Mouse (Mus musculus): ENCODE measurements around the gene Mindy4b-ps. TPM values are rescaled to one million over a fixed set of nuclear protein-coding genes. Genes with fewer than 3 reads are reported as not detected.
"Not testable (repeated sequence)": the region's sequence is repeated elsewhere in the genome, so short reads cannot be mapped to it uniquely, and the experiment has no call there.

The Mindy4b-ps gene
- total RNA-seq (2021): not detected
- long read RNA-seq, experiment 1: 0 reads
- long read RNA-seq, experiment 2: 0 reads

DNA sequence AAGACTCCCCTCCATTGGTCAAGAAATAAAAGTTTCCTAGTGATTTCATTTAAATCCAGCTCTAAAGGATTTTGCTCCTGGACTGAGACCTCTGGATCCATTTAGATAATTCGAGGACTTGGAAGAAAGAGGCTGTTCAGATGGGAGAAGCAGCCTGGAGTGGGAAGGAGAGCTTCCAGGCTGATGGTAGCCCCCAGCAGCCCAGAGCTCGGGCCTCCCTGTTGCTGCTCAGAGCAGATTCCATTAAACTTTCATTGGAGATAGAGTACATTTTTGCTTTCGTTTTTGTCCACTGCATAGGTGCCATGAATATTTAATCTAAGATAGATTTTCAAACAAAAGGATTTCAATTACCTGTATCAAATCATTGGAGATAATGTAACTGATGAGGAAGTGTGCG, at the start of gene Mindy4b-ps:
Mindy4b-ps (minus strand) TSS at position 101 of the 400 bp plus-strand sequence.
- no peak for DNase-seq (ENCODE audit: low spot score)

DNA sequence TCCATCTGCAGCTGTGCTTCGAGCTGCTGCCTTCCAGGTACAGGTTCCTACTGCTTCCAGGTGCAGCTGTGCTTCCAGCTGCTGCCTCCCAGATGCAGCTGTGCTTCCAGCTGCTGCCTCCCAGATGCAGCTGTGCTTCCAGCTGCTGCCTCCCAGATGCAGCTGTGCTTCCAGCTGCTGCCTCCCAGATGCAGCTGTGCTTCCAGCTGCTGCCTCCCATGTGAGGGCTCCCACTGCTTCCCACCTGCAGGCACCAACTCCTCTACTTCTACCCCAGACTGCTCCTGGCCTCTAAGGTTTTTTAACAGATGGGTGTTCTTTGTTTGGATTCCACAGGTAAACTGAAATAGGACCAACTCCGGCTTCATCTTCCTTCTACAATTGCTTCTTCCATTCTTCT, 49.8 kb upstream of the Mindy4b-ps start:
- DNase-seq (ENCODE audit: low spot score): not testable (repeated sequence)

DNA sequence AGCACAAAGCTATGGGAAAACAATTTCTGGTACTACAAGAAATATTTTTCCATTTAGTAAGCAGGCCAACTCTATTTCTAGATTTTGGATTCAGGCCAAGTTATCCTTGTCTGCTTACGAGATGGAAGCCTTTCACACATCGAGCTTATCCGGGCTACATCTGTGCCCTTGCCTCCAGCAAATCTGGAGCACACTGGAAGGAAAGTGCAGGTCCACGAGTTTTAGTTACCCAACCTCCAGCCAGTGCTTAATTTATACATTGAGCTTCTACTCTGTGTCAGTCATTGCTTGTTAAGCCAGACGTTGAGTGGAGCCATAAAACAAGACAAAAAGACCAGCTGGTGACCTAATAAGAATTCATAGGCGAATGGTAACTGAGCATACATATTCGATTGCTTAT, 43.6 kb upstream of the Mindy4b-ps start:
- DNase-seq (ENCODE audit: low spot score): no peak

DNA sequence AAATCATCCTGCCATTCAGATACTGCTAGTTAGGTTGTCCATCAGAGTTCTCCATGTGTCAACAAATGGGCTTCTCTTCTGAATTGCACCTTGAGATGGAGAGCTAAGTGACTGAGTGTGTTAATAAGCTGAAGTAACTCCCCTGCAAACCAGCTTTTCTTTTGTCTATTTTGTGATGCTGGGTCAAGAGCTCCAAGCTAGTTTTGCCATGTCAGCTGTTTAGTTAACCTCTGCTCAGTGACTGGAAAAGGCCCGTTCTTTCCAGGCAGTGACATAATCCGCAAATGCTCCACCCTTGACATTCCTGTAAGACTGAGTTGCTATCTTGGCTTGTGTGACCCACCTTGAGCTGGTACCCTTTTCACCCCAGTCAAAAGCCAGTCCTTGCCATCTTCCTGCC, 40.9 kb upstream of the Mindy4b-ps start:
- DNase-seq (ENCODE audit: low spot score): no peak

DNA sequence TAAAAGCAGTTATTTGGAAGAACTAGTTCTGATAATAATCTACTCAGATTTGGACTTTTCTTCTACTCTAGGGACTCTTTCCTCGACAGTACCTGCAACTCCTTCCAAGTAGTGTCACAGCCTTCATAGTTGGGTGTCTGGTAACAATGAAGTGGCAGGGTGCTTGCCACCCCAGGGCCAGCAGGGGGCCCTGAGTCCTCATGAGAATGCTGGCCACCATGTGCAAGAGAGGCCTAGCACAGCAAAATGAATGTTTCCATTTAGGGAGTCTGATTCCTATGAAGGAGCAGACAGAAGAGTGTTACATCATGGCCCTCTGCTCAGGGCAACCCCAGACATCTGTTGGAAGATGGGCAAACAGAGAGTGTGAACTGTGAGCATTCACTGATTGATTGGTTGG, 21.3 kb upstream of the Mindy4b-ps start:
- DNase-seq (ENCODE audit: low spot score): no peak

DNA sequence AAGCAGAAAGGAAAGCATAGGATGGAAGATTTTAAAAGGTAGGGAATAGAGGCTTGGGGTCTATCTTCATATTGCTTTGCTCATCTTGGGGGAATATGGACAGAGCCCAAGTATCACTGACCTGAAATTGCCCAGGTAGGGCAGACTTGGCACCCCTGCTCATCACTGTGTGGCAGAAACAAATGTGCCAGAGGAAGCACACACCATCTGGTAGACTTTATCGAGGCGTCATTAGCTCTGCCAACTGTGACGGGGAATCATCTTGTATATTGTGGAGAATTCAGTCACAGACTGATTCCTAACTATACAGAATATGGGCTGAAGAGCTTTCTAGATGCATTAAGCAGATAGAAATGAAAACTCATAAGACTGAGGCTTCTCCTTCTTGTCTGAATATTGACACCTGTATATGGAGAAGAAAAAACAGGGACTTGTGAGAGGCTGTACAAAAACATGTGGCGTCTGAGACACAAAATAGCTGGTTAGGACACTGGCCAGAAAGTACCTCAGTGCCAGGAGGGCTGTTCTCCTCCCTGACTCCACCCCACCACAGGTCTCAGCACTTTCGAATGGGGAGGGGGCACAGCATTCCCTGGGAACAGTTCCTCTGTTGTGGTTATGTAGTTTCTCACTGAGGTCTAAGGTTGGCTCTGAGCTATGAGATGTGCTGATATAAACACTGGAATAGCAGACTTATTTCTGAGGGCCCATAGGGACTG, 11.5 kb upstream of the Mindy4b-ps start:
- DNase-seq (ENCODE audit: low spot score): no peak

DNA sequence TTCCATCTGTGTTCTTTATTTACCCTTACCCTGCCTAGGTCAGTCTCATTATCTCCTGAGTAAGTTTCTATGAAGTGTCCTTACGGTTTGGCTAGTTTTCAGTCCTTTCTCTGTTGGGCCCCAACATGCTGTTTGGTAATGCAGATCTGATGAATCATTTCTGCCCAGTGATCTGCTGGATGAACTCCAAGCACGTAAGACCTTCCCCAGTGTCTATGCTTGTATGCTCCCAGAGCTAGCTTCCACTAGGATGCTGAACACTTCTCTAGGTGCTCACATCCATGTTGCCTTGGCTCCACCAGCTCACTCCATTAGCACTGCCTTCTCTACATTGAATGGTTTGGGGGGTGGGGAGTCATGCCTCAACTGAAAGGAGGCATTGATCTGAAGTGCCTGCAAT, 10.8 kb upstream of the Mindy4b-ps start:
- DNase-seq (ENCODE audit: low spot score): no peak

DNA sequence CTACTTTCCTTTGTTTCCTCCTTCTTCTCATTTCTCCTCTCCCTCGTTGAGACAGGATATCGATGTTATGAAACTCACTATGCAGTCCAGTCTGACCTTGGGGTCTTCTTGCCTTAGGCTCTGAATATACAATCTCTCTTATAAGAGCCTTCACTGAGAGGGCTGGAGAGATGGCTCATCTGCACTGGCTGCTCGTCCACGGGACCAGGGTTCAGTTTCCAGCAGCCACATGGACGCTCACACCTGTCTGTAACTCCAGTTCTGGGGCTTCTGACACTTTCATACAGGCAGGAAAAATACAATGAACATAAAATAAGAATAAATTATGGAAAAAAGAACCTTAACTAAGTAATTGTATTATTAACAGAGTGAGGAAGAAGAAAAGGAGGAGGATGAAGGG, 9.5 kb upstream of the Mindy4b-ps start:
- no peak for DNase-seq (ENCODE audit: low spot score)

DNA sequence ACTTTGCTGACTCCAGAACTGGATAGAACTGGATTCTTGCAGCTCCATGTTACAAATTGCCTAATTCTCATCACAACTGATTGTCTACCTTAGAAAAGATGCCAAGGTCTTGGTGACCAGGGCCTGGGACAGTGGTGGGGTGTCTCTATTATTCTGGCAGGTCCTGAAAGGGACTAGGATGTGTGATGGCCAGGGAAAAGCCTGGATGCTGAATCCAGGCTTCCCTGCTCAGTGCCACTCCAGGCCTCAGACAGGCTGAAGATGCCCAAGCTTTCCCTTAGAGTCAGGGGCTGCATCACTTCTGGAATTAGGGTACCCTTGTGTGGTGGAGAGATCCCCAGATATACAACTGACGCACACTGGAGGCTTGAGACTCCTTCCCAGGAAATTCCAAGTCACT, 7.8 kb upstream of the Mindy4b-ps start:
- no peak for DNase-seq (ENCODE audit: low spot score)

DNA sequence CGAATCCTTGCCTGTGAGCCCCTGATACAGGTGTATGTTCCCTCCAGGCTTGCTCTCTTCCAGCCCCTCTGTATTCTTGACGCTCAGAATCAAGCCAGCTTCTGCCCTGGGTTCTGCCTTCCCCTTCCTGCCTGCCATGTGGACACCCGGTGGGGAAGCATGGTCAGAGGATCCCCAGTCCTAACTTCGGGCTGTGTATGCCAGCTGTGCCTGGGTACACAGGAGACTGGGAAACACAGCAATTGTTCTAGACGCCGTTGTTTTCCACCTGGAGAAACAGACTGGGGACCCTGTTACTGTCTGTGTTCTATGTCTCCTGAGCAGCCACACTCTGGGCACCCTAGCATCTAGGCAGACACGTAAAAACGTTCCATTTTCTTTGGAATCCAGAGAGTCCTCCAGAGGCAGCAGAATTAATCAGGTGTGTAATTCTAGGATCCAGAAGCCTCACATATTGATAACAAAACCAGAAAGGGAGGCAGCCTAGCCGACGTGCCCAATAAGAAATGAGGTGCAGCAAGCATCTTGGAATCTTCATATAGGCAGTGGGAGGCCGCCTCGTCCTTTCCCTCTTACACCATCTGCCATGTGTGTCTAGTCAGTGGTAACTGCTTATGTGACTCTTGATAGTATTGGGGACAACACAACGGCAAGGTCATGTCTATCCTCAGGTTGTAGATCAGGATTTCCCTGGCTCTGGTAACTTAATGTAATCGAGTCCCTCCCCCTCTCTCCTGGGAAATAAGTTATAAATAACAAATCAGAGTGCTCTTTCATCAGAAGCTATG, 6.4 kb upstream of the Mindy4b-ps start:
- no peak for DNase-seq (ENCODE audit: low spot score)

DNA sequence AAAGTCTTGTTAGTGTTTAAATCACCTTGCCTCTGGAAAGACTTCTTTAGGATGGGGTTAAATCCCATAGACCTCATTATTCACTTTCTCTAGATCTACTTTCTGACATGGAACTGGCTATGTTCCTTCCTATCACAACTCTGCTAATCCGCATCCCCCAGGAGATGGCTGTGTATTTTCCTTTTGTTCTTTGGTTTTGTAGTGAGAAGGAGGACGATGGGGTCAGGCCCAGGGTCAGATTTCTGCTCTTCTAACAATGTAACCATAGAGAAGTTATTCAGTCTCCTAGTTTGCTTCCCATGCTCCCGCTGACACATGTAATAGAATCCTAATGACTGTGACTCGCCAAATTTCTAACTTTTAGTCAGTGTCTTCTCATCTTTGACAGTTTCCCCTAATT, 4.2 kb upstream of the Mindy4b-ps start:
- DNase-seq (ENCODE audit: low spot score): no peak

DNA sequence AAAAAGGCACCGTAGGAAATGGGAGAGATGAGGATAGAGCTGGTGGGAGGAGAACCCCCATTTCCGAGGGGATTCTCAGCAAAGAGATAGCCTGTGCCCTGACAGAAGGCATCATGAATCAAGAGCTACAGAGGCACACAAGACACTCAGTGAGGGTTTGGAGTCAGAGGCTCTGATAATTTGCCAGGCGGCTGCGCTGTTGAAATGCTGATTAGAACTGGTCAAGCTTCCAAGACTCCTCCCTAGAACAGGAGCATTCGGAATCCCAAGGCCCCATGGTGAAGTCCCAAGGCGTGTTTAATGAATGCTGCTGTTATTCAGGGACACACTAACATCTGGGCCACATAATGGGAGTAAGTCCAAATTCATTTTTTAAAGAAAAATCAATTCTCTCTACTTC, 4.8 kb downstream of the Mindy4b-ps start:
- peak; percentile 9 for DNase-seq (ENCODE audit: low spot score)

DNA sequence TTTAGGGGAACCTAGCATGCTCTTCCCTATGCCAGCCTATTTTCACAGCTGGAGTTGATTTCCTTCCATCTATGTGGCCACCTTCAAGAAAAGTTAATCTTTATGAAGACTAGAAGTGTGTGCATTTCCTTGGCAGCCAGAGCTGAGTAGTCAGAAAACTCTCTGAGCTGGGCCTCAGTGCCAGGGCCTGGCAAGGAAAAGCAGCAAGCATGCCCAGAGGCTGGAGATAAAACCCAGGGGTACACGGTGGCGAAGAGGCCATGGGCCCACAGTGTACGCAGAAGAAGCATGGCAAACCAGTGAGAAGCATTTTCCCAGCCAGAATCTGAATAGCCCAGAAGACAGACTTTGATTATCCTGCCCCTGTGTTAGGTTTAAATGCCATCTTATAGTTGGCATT, 7.9 kb downstream of the Mindy4b-ps start:
- no peak for DNase-seq (ENCODE audit: low spot score)

DNA sequence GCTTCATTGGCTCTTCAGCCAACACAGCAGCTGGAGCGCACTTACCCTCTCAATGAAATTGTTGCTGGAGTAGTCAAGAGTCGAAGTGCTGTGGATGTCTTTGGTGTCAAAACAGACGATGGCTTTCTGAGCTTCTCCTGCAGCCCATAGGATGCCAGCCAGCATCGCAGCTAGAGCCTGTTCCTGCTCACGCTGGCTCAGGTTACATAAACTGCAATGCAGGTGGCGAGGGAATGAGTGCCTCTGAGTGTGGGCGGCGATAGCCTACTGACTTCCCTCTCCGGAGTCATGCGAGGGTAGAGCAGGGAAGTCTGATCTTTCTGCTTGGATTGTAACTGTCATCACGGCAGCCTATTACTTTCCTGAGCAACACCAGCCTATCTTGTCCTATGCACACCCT, 11.8 kb downstream of the Mindy4b-ps start:
- DNase-seq (ENCODE audit: low spot score): no peak

DNA sequence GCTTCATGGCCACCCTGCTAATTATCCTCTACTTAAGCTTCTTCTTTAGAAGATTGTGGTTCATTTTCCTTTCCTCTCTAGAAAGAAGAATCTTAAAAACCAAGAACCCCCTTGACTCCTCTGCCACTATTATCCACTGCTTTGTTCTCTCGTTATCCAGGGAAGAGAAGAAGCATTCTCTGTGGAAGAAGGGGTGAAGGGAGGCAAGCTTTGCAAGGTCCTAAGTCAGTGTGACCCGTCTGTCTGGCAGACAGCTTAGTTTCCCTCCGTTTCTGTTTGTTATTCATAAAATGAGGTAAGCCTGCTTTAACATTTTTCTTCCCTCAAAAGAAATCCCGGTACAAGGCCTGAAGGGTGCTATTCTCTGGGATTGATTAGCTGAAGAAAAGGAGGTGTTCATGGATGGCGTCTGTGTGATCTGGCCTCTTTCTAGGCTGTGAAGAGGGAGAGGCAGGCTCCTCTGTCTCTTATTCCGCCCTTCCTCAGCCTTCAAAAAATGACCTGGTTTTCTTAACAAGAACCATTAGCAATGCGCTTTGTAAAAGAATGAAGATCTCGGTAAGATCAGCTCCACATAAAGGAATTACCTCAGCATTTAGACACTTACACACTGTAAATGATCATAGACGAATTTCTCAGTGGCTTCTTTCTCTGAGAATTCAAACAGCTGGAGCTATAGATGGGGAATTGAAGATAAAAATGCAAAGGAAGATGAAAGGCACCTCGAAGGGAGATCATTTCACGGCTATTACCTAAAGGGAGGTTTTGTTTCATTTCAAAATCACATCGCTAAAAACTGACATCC, 12.8 kb downstream of the Mindy4b-ps start:
- DNase-seq (ENCODE audit: low spot score): no peak

DNA sequence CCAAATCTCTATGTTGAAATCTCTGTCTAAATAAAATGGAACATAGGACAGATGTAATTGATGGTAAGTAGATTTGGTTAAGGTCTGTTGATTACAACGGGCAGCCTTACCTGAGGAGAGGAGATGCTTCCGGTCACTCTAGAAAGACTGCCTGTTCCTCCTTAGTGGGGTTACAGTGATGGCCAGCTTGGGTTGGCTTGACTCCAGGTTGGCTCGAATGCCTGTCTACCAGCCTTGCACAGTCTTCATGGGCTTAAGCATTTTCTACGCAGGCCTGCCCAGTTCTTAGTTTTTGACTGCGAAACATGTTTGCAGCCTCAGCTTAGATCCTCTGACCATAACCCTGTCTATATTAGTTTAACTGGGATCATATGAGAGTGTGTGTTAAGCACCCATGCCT, 13.5 kb downstream of the Mindy4b-ps start:
- no peak for DNase-seq (ENCODE audit: low spot score)

DNA sequence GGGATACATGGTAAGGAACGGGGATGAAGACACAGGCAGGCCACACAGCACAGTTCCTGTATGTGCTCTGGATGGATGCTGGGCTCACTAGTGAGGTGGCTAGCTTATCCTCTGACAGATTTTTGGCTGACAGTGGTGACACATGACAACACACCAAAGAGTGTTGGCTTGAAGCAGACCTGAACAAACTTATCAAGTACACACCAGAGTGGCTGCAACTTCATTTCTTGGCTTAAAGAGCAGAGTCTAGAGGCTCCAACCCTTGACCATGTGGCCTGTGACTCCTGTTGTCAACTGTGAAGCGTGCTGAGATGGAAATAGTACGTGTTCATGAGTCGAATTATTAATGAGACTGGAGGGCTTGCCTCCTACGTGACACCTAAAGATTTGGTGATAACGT, 17.4 kb downstream of the Mindy4b-ps start:
- DNase-seq (ENCODE audit: low spot score): no peak

DNA sequence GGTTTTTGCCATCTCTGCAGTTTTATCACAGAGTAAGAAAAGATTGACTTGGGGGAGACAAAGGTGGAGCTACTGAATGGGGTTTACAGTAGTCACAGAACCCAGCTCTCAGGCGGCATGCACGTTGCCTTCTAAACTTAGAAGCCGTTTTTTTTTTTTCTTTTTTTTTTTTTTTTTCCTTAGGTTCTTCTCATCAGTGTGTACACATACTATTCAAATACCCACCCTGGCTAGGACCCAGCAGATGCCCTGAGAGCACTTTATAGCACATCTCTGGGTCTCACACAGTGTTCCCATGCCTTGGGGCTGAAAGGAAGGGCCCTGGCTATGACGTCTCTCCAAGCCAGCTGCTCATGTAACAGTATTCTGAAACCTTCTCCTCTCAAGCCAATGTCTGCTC, 23.4 kb downstream of the Mindy4b-ps start:
- DNase-seq (ENCODE audit: low spot score): no peak

DNA sequence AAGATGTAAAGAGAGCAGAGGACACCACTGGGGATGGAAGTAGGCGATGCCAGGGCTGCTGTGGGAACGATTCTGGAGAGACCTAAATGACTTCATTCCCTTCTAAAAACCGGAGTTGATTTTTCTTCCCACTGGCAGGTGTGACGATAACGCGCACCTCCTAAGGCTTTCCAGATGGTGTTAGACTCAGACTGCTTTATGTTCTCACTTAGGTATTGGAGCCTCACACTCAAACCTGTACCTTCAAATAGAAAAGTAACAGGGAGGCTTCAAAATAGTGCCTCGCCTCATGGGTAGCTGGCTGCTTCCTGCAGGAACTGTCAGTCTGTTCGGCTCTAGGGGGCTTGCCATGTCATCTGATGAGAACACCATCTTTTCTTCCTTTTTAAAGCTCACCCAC, 23.9 kb downstream of the Mindy4b-ps start:
- no peak for DNase-seq (ENCODE audit: low spot score)

DNA sequence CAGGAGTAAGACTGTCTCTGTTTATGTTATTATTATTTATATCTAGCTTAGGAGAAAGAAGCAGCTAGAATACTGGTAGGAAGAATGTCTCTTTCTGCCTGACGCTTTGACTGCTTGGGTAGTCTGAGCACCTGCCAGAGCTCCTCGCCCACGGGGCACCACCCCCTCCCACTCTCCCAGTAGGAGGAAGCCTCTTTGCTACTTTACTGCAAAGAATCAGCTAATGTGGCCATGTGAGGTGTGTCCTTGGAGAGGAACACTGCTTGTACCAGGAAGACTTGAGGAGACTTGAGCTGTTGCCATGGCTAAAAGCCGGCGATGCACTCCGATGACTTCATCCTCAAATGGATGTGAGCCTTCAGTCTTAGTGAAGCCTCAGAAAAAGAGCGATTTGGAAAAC, 32.6 kb downstream of the Mindy4b-ps start:
- no peak for DNase-seq (ENCODE audit: low spot score)

DNA sequence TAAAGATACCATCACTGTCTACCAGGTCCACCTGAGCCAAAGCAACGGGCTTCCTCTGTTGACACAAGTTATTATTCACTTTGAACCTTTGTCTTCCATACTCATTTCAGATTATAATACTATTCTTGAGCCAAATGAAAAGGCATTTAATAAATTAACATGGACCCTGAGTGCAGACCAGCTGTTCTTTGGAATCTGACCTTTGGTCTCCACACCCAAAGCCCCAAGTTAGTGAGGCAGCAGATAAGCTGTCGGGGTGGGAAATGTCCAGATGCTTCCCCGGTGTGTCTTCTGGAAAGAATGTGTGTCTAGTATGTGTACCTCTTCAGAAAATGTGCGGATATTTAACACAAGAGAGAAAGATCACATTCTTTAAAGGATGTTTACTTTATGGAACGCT, 33.1 kb downstream of the Mindy4b-ps start:
- DNase-seq (ENCODE audit: low spot score): no peak

DNA sequence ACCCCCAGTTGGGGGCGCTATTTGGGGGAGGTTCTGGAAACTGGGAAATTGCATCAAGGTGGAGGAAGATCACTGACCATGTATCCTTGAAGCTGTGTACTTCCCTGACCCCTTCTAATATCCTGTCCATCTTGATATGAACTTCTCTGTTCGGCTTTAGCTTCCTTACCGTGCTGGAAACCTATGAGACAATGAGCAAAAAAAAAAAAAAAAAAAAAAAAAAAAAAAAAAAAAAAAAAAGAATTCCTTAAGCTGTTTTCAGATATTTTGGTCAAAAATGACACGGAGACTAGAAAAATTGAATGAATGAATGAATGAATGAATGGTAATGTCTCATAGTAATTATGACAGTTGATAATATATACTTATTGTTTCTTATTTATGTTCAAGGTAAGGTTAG, 35.6 kb downstream of the Mindy4b-ps start:
- no peak for DNase-seq (ENCODE audit: low spot score)
